Mouse (Mus musculus): ENCODE results near the gene Lrrc8d. TPM values are rescaled to one million over a fixed set of nuclear protein-coding genes. Genes with fewer than 3 reads are reported as not detected.

Gene Lrrc8d
- polyA plus RNA-seq, 1 experiment from 2014 or later, result 37.6 TPM

DNA sequence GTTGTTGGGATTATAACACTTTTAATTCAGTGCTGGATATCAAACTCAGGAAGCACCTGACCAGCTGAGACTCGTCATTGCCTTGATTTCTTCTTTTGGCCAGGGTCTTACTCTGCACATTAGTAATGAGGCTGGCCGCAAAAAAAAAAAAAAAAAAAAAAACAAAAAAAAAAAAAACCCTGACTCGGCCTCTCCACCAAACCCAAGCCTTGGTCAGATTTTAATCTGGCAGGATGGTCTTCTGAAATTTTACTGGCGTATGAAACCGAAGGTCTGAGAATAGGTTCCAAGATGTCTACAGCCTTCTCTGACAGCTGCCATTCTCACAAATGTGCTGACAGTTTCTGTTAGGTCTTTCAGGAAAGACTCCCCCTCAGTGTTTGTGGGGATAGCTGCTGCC lies 8.5 kb downstream of the Lrrc8d start:
- Histone ChIP-seq H3K9me3 (no peaks in the 10 kb centered on the region), H3K4me3 (no peak overlapping the region), H3K9ac (no peak overlapping the region), H3K4me1 (replicated peaks) (peaks cover 66% of the 10 kb centered on the region), H3K27ac (replicated peaks) (no peak overlapping the region), H3K27me3 (no peaks in the 10 kb centered on the region), H3K36me3 (0 out of 2 replicates have a peak, but pooled peaks cover 5% of the 10 kb centered on the region), H3K4me2 (no peak overlapping the region)
- WGBS, result 92% methylated on average over 5 of the region's 5 CpGs
- ATAC-seq (ENCODE audit: low read depth), result no peak

DNA sequence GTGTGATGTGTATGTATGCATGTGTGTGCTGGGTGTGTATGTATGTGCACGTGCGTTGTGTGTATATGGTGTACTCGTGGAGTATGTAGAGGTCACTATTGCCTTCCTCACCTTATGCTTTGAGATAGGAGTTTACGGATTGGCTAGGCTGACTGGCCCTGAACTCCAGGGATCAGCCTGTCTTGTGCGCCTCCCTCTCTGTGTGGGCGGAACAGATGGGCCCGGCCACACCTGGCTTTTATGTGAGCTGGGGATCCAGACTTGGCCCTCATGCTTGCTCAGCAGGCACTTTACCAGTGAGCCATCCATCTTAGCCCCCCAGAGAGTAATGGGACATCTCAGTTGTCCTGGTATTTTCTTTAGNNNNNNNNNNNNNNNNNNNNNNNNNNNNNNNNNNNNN lies 10.7 kb downstream of the Lrrc8d start:
- no peaks in the 10 kb centered on the region for H3K9me3 ChIP-seq
- no peak for ATAC-seq (ENCODE audit: low read depth)
- 0 out of 2 replicates have a peak overlapping the region, but pooled peaks have one; percentile 28 for H3K27ac ChIP-seq (replicated peaks)
- H3K9ac ChIP-seq, result no peak overlapping the region
- H3K27me3 ChIP-seq, result no peaks in the 10 kb centered on the region
- WGBS, result 74% methylated on average over 7 of the region's 7 CpGs
- no peak overlapping the region for H3K4me2 ChIP-seq
- H3K36me3 ChIP-seq, result no peaks in the 10 kb centered on the region; the same call in 1 of the 2 replicates
- no peak overlapping the region for H3K4me3 ChIP-seq
- peaks cover 65% of the 10 kb centered on the region for H3K4me1 ChIP-seq (replicated peaks)

DNA sequence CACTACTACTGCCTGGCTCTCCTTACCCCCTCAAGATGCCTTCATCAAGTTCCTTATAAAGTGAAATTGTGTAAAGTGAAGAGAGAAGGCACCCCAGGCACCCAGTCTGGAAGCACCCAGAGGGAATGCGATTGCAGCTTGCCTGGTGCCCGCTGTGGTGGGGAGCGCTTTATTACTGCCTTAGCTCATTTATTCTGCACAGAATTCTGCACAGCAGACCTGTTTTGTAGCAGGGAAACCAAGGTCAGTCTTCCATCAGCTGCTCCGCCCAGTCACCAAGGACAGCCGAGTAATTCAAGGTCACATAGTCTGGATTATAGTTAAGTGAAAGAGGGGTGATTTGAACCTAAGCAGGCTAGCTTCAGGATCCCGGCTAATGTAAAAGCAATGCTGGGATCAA lies 14.7 kb downstream of the Lrrc8d start:
- 90% methylated on average over 6 of the region's 6 CpGs for WGBS
- H3K4me3 ChIP-seq, result no peak overlapping the region
- H3K27me3 ChIP-seq, result no peaks in the 10 kb centered on the region
- H3K4me1 ChIP-seq (replicated peaks), result peaks cover 78% of the 10 kb centered on the region
- H3K27ac ChIP-seq (replicated peaks), result peak overlapping the region; percentile 78
- no peak overlapping the region for H3K9ac ChIP-seq
- H3K9me3 ChIP-seq, result no peaks in the 10 kb centered on the region
- ATAC-seq (ENCODE audit: low read depth), result no peak
- no peaks in the 10 kb centered on the region; the same call in none of the 2 replicates for H3K36me3 ChIP-seq
- no peak overlapping the region for H3K4me2 ChIP-seq

DNA sequence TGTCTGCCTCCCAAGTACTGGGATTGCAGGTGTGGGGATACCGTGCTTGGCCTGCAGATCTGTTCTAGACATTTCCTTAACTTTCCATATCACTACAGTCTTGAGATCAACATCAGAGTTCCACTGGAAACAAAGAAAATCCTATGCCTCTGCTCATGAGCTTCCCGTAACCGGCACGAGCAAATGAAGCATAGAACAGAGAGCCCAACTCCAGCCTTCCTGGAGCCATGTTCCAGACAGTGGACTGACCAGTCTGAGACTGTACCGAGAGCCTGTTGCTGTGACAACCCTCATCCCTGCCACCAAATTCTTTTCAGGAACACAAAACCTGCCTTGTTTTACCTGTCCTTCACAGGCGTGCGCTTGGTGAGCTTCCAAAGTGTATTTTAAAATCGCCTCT lies 15.3 kb downstream of the Lrrc8d start:
- H3K27me3 ChIP-seq, result no peaks in the 10 kb centered on the region
- WGBS, result 83% methylated on average over 8 of the region's 8 CpGs
- ATAC-seq (ENCODE audit: low read depth), result no peak
- no peak overlapping the region for H3K9ac ChIP-seq
- H3K27ac ChIP-seq (replicated peaks), result peak overlapping the region; percentile 78
- H3K36me3 ChIP-seq, result peaks cover 2% of the 10 kb centered on the region
- peaks cover 75% of the 10 kb centered on the region for H3K4me1 ChIP-seq (replicated peaks)
- H3K4me3 ChIP-seq, result no peak overlapping the region
- H3K4me2 ChIP-seq, result 0 out of 2 replicates have a peak overlapping the region, but pooled peaks have one; percentile 11
- H3K9me3 ChIP-seq, result no peaks in the 10 kb centered on the region

DNA sequence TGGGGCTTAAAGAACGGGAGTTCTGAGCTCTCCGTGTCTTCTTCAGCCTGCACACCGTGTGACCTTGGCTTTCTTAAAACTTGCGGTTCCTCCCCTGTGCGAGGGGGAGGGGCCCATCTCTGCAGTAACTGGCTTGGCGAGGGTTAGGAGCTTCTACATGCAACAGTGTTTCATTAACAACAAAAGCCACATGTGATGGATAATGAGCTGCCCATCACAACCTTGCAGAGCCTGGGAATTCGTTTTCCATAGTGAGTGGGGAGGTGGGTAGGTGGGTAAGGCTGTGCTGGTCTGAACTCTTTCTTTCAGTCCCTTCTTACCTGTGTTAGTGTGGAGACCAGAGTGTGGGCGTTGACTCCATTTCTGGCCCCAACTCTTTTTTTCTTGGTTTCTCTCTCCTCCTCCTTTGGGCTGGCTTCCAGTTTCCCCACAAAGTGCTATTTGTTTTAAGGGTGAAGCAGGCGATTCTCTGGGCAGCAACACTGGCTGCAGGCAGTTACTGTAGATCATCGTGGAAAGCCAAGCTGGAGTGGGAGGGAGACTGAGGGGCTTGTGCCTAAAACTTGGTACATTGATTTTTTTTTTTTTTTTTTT lies 15.9 kb downstream of the Lrrc8d start:
- H3K4me2 ChIP-seq, result 0 out of 2 replicates have a peak overlapping the region, but pooled peaks have one; percentile 11
- H3K27me3 ChIP-seq, result no peaks in the 10 kb centered on the region
- H3K4me1 ChIP-seq (replicated peaks), result peaks cover 70% of the 10 kb centered on the region
- peak; percentile 47; the same call in 1 of the 2 replicates for ATAC-seq (ENCODE audit: low read depth)
- no peak overlapping the region for H3K9ac ChIP-seq
- WGBS, result 44% methylated on average over 10 of the region's 10 CpGs
- H3K36me3 ChIP-seq, result peaks cover 5% of the 10 kb centered on the region
- peak overlapping the region; percentile 78 for H3K27ac ChIP-seq (replicated peaks)
- no peaks in the 10 kb centered on the region for H3K9me3 ChIP-seq
- no peak overlapping the region for H3K4me3 ChIP-seq

DNA sequence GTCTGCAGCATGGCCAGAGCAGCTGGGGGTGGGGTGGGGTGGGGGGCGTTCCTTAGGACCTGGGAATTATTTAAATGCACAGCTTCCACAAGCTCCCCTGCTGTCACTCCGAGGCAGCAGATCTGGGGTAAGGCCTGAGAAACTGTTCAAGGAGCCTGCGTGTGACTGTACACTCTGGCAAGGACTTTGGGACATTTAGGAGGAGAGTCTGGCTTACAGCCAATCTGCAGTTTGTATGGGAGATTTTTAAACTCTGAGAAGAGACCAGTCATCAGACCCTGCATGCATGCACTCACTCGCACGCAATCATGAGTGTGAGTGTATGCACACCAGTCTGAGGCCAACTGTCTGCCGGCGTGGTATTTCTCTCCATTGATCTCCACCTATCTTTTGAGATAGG lies 17.5 kb downstream of the Lrrc8d start:
- Histone ChIP-seq H3K27ac (replicated peaks) (peak overlapping the region; percentile 73), H3K36me3 (peaks cover 5% of the 10 kb centered on the region), H3K27me3 (no peaks in the 10 kb centered on the region), H3K4me2 (no peak overlapping the region), H3K9ac (no peak overlapping the region), H3K4me3 (no peak overlapping the region), H3K9me3 (no peaks in the 10 kb centered on the region), H3K4me1 (replicated peaks) (peaks cover 68% of the 10 kb centered on the region)
- ATAC-seq (ENCODE audit: low read depth), result peak; percentile 33
- 55% methylated on average over 7 of the region's 7 CpGs for WGBS

DNA sequence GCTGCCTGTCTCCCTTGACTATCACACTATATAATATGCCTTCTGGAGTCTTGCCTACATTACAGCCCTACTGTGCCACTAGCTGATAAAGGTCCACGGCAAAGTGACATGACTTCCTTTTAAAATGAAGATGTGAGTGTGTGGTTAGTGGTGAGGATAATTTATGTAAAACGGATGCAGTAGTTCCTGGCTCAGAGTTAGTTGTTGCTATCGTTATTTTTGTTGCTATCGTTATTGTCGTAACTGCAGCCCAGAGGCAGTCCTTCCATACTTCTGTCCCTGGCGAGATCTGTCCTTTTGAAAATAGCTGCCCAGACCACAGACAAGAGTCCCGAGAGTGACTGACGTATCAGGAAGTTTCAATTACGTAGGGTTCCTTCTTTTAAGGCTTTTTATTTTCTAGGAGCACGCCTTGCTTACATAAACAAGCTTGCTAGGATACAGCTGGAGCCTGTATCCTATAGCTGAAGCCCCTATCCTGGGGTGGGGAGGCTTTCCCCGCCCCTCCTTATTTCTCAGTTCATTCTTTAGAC lies 18.4 kb downstream of the Lrrc8d start:
- Histone ChIP-seq H3K27ac (replicated peaks) (peak overlapping the region; percentile 73), H3K4me2 (no peak overlapping the region), H3K9ac (no peak overlapping the region), H3K9me3 (no peaks in the 10 kb centered on the region), H3K4me3 (no peak overlapping the region), H3K27me3 (no peaks in the 10 kb centered on the region), H3K4me1 (replicated peaks) (peaks cover 62% of the 10 kb centered on the region), H3K36me3 (peaks cover 12% of the 10 kb centered on the region)
- WGBS, result 66% methylated on average over 11 of the region's 11 CpGs
- ATAC-seq (ENCODE audit: low read depth), result no peak

DNA sequence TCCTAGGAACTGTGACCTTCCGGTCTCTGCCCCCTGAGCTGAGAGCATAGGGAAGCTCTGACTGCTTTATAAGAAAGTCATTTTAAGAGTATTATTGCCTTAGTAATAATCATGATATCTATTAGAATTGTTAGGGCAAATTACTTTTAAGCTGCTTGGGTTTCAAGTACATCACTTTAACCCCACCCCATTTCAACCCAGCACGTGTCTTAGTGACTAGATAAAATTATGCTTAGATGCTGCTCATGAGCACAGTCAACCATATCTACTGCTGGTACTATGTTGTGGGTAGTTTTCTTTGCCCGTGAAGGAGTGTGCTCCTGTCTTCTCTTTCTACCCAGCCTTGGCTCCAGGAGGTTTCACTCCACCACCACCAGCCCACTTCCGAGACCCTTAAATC lies 21.5 kb downstream of the Lrrc8d start:
- no peak overlapping the region for H3K27ac ChIP-seq (replicated peaks)
- ATAC-seq (ENCODE audit: low read depth), result no peak
- no peak overlapping the region for H3K9ac ChIP-seq
- no peak overlapping the region for H3K4me2 ChIP-seq
- peaks cover 20% of the 10 kb centered on the region for H3K36me3 ChIP-seq
- peaks cover 33% of the 10 kb centered on the region for H3K4me1 ChIP-seq (replicated peaks)
- 94% methylated on average over 4 of the region's 4 CpGs for WGBS
- H3K4me3 ChIP-seq, result no peak overlapping the region
- no peaks in the 10 kb centered on the region for H3K9me3 ChIP-seq
- no peaks in the 10 kb centered on the region for H3K27me3 ChIP-seq

DNA sequence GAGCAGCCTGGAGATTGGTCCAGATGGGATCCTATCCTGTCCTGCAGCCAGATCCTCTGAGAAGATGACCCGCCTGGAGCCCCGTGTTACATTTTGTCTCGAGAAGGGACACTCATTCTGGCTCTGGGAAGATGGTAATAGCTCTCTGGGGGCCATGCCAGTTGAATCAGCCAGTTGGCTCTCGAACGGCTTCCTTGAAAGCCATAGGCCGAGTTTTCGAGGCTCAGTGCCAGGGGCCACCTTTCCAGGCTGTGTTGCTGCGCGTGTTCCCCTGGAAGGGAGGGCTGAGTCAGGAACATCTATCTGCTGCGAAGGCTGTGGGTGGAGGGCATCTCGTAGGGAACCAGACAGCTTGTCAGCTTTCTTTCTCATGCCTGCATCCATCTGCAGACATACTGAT lies 23.0 kb downstream of the Lrrc8d start:
- Histone ChIP-seq H3K27ac (replicated peaks) (no peak overlapping the region), H3K9ac (no peak overlapping the region), H3K36me3 (peaks cover 20% of the 10 kb centered on the region), H3K4me3 (no peak overlapping the region), H3K4me1 (replicated peaks) (peaks cover 18% of the 10 kb centered on the region), H3K9me3 (no peaks in the 10 kb centered on the region), H3K27me3 (no peaks in the 10 kb centered on the region), H3K4me2 (no peak overlapping the region)
- WGBS, result 81% methylated on average over 11 of the region's 11 CpGs
- no peak for ATAC-seq (ENCODE audit: low read depth)

DNA sequence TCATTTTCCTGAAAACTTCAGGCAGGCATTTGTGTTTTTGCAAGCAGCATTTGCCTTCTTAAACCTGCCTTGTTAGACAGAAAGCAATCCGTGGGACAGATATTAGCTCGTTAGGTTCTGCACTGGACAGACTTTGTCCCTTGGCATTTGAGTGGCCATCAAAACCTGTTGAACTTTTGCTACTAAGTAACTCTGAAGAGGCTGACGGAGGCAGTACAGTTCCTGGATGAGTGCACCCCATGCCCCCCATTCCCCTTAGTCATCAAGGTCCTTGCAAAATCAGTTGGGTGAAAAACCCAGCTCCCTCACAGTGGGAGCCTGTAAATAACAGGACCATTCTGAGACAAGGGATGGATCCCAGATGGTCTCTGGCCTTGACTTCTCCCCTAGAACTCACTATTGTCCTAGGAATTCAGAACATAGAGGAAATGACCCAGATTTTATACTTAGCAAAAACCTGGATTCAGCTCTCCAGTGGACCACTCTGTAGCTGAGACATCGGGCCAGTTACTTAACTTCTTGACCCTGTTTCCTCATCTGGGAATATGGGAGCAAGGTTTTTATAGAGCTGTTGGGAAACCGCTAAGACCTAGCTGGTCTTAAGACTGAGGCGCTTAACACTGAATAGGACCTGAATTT lies 30.5 kb downstream of the Lrrc8d start:
- ATAC-seq (ENCODE audit: low read depth), result no peak
- Histone ChIP-seq H3K4me1 (replicated peaks) (peaks cover 37% of the 10 kb centered on the region), H3K9ac (no peak overlapping the region), H3K4me3 (no peak overlapping the region), H3K27me3 (peaks cover 3% of the 10 kb centered on the region; the same call in 1 of the 2 replicates), H3K4me2 (no peak overlapping the region), H3K36me3 (peaks cover 28% of the 10 kb centered on the region), H3K9me3 (no peaks in the 10 kb centered on the region), H3K27ac (replicated peaks) (no peak overlapping the region)
- WGBS, result 84% methylated on average over 6 of the region's 6 CpGs

DNA sequence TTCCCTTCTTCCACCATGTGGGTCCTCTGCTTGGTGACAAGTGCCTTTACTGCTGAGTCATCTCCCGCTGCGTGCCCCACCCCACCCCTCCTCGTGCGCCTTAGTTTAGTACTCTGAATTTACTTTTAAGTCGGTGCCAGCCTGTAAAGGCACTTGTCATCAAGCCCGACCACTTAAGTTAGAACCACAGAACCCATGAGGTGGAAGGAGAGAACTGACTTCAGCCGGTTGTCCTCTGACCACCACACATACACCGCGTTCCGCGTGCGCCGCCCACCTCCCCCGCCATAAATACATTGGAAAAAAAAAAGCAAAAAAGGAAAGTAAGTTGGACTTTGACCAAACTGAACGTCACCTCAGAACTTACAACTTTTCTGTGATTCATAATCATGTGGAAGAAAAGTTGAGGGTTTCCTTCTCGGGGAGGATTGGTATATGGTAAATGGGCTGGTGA lies 31.4 kb downstream of the Lrrc8d start:
- Histone ChIP-seq H3K4me3 (peak overlapping the region; percentile 45), H3K27ac (replicated peaks) (no peak overlapping the region), H3K36me3 (peaks cover 28% of the 10 kb centered on the region), H3K27me3 (peaks cover 3% of the 10 kb centered on the region; the same call in 1 of the 2 replicates), H3K4me1 (replicated peaks) (peaks cover 37% of the 10 kb centered on the region), H3K9me3 (no peaks in the 10 kb centered on the region), H3K4me2 (peak overlapping the region; percentile 85), H3K9ac (no peak overlapping the region)
- WGBS, result 25% methylated on average over 16 of the region's 16 CpGs
- no peak; the same call in 1 of the 2 replicates for ATAC-seq (ENCODE audit: low read depth)

DNA sequence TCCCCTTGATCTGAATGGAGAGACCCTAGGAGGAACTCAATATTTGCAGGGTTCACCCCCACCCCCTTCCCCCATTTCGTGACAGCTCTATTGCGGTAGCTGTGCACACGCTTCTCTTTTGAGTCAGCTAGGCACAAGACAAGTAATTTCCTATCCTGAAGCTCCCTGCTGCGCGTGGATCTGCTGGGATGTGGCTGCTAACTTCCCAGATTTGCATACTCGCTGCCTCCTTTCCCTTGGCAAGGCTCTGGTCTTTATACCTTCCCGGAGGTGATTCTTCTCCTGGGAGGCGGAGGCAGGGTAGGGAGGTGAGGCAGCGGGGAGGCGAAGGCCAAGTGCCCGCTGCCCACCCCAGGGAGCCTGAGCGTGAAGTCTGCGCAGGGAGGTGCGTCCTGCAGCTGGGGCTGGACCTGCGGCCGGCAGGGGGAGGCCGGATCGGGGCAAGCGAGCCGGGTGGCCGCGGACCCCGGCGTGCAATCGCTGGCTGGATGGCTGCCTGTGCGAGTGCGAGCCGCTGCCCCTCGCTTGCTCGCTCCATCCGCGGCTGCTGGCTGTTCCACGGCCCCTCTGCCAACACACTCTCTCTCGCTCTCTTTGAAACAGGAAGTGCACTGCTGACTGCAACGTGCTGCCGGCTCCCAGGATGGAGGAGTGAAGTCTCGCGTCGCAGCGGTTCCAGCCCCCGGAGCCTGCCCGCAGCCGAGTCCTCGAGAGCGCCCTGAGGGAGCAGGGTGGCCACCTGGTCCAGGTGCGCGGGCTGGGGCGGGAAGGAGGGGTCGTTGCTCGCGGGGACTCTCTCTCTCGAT lies 32.1 kb downstream of the Lrrc8d start:
- Histone ChIP-seq H3K9me3 (no peaks in the 10 kb centered on the region), H3K4me1 (replicated peaks) (peaks cover 37% of the 10 kb centered on the region), H3K9ac (peak overlapping the region; percentile 73), H3K4me2 (peak overlapping the region; percentile 85), H3K27ac (replicated peaks) (peak overlapping the region; percentile 76), H3K4me3 (peak overlapping the region; percentile 45), H3K27me3 (peaks cover 3% of the 10 kb centered on the region; the same call in 1 of the 2 replicates), H3K36me3 (peaks cover 28% of the 10 kb centered on the region)
- ATAC-seq (ENCODE audit: low read depth), result peak; percentile 67
- WGBS, result 8% methylated on average over 49 of the region's 52 CpGs

Data from neural tube, embryonic 13.5 days (tissue).